Mouse (Mus musculus): ENCODE results near the gene 4930564D02Rik. TPM values are rescaled to one million over a fixed set of nuclear protein-coding genes. Genes with fewer than 3 reads are reported as not detected.

4930564D02Rik gene
- polyA plus RNA-seq, 1 experiment from 2014 or later: not detected

- Histone ChIP-seq H3K36me3 (replicated peaks) (no peaks in the 10 kb centered on the region), H3K9me3 (no peaks in the 10 kb centered on the region), H3K4me1 (peaks cover 7% of the 10 kb centered on the region), H3K27ac (replicated peaks) (no peak overlapping the region), H3K4me3 (no peak overlapping the region), H3K27me3 (replicated peaks; ENCODE audit: low read depth, poor library complexity, severe bottlenecking) (no peaks in the 10 kb centered on the region)
- DNase-seq (ENCODE audit: low spot score): no peak
- 84% methylated on average over 5 of the region's 5 CpGs for WGBS
These were observed 28.4 kb downstream of the 4930564D02Rik start for GRCm38 (mm10) chr3:105095026-105095425.

- peaks cover 10% of the 10 kb centered on the region for H3K4me1 ChIP-seq
- H3K4me3 ChIP-seq: no peak overlapping the region
- no peaks in the 10 kb centered on the region for H3K27me3 ChIP-seq (replicated peaks; ENCODE audit: low read depth, poor library complexity, severe bottlenecking)
- H3K36me3 ChIP-seq (replicated peaks): no peaks in the 10 kb centered on the region
- no peak overlapping the region for H3K27ac ChIP-seq (replicated peaks)
- H3K9me3 ChIP-seq: no peaks in the 10 kb centered on the region
- WGBS: 85% methylated on average over 4 of the region's 4 CpGs
- no peak for DNase-seq (ENCODE audit: low spot score)
These were observed 30.9 kb downstream of the 4930564D02Rik start for GRCm38 (mm10) chr3:105097581-105097980.

- H3K27ac ChIP-seq (replicated peaks): no peak overlapping the region
- no peaks in the 10 kb centered on the region for H3K27me3 ChIP-seq (replicated peaks; ENCODE audit: low read depth, poor library complexity, severe bottlenecking)
- no peaks in the 10 kb centered on the region for H3K9me3 ChIP-seq
- no peaks in the 10 kb centered on the region for H3K36me3 ChIP-seq (replicated peaks)
- WGBS: 31% methylated on average over 15 of the region's 15 CpGs
- H3K4me3 ChIP-seq: no peak overlapping the region
- DNase-seq (ENCODE audit: low spot score): no peak
- H3K4me1 ChIP-seq: peaks cover 10% of the 10 kb centered on the region
These were observed 33.1 kb downstream of the 4930564D02Rik start for GRCm38 (mm10) chr3:105099526-105100269.

- WGBS: 61% methylated on average over 4 of the region's 4 CpGs
These were observed 33.6 kb downstream of the 4930564D02Rik start for GRCm38 (mm10) chr3:105100270-105100589.

GRCm38 (mm10) chr3:105105827-105106226 is 39.2 kb downstream of the 4930564D02Rik start:
- Histone ChIP-seq H3K4me1 (0 out of 2 replicates have a peak, but pooled peaks cover 3% of the 10 kb centered on the region), H3K36me3 (replicated peaks) (no peaks in the 10 kb centered on the region), H3K27ac (replicated peaks) (no peak overlapping the region), H3K4me3 (no peak overlapping the region), H3K9me3 (no peaks in the 10 kb centered on the region), H3K27me3 (replicated peaks; ENCODE audit: low read depth, poor library complexity, severe bottlenecking) (no peaks in the 10 kb centered on the region)
- no peak for DNase-seq (ENCODE audit: low spot score)
- WGBS: 91% methylated on average over 4 of the region's 4 CpGs

More at GRCm38 (mm10) chr3:105100270-105100589, 33.6 kb downstream of the 4930564D02Rik start:
- DNase-seq (ENCODE audit: low spot score): no peak
- no peak overlapping the region for H3K4me3 ChIP-seq
- peaks cover 10% of the 10 kb centered on the region for H3K4me1 ChIP-seq
- H3K27me3 ChIP-seq (replicated peaks; ENCODE audit: low read depth, poor library complexity, severe bottlenecking): no peaks in the 10 kb centered on the region
- H3K27ac ChIP-seq (replicated peaks): no peak overlapping the region
- H3K36me3 ChIP-seq (replicated peaks): no peaks in the 10 kb centered on the region
- no peaks in the 10 kb centered on the region for H3K9me3 ChIP-seq

GRCm38 (mm10) chr3:105113859-105114258 is 47.2 kb downstream of the 4930564D02Rik start:
- no peak overlapping the region for H3K4me3 ChIP-seq
- peaks cover 5% of the 10 kb centered on the region; the same call in 1 of the 2 replicates for H3K4me1 ChIP-seq
- peaks cover 5% of the 10 kb centered on the region; the same call in 1 of the 2 replicates for H3K27me3 ChIP-seq (replicated peaks; ENCODE audit: low read depth, poor library complexity, severe bottlenecking)
- WGBS: 97% methylated on average over 4 of the region's 4 CpGs
- no peaks in the 10 kb centered on the region for H3K9me3 ChIP-seq
- no peak for DNase-seq (ENCODE audit: low spot score)
- H3K36me3 ChIP-seq (replicated peaks): no peaks in the 10 kb centered on the region
- H3K27ac ChIP-seq (replicated peaks): no peak overlapping the region

GRCm38 (mm10) chr3:105114269-105114668 is 47.6 kb downstream of the 4930564D02Rik start:
- peaks cover 5% of the 10 kb centered on the region; the same call in 1 of the 2 replicates for H3K4me1 ChIP-seq
- H3K36me3 ChIP-seq (replicated peaks): no peaks in the 10 kb centered on the region
- DNase-seq (ENCODE audit: low spot score): peak; percentile 77
- H3K4me3 ChIP-seq: no peak overlapping the region
- H3K27me3 ChIP-seq (replicated peaks; ENCODE audit: low read depth, poor library complexity, severe bottlenecking): peaks cover 5% of the 10 kb centered on the region; the same call in 1 of the 2 replicates
- H3K27ac ChIP-seq (replicated peaks): no peak overlapping the region
- no peaks in the 10 kb centered on the region for H3K9me3 ChIP-seq
- 24% methylated on average over 2 of the region's 2 CpGs for WGBS

- Histone ChIP-seq H3K27me3 (replicated peaks; ENCODE audit: low read depth, poor library complexity, severe bottlenecking) (peaks cover 5% of the 10 kb centered on the region; the same call in 1 of the 2 replicates), H3K36me3 (replicated peaks) (no peaks in the 10 kb centered on the region), H3K4me1 (peaks cover 5% of the 10 kb centered on the region; the same call in 1 of the 2 replicates), H3K9me3 (no peaks in the 10 kb centered on the region), H3K27ac (replicated peaks) (no peak overlapping the region), H3K4me3 (no peak overlapping the region)
- no peak for DNase-seq (ENCODE audit: low spot score)
- WGBS: 91% methylated on average over 4 of the region's 4 CpGs
These were observed 50.0 kb downstream of the 4930564D02Rik start for GRCm38 (mm10) chr3:105116596-105116995.

GRCm38 (mm10) chr3:105123776-105124175 is 57.1 kb downstream of the 4930564D02Rik start:
- no peak for DNase-seq (ENCODE audit: low spot score)
- Histone ChIP-seq H3K9me3 (no peaks in the 10 kb centered on the region), H3K4me3 (no peak overlapping the region), H3K27me3 (replicated peaks; ENCODE audit: low read depth, poor library complexity, severe bottlenecking) (no peaks in the 10 kb centered on the region), H3K27ac (replicated peaks) (no peak overlapping the region), H3K4me1 (peaks cover 10% of the 10 kb centered on the region), H3K36me3 (replicated peaks) (no peaks in the 10 kb centered on the region)
- WGBS: 80% methylated on average over 3 of the region's 3 CpGs

- Histone ChIP-seq H3K4me1 (peaks cover 10% of the 10 kb centered on the region), H3K9me3 (peaks cover 2% of the 10 kb centered on the region; the same call in 1 of the 2 replicates), H3K27me3 (replicated peaks; ENCODE audit: low read depth, poor library complexity, severe bottlenecking) (no peaks in the 10 kb centered on the region), H3K36me3 (replicated peaks) (no peaks in the 10 kb centered on the region), H3K4me3 (no peak overlapping the region), H3K27ac (replicated peaks) (no peak overlapping the region)
- peak; percentile 17 for DNase-seq (ENCODE audit: low spot score)
- 58% methylated on average over 7 of the region's 7 CpGs for WGBS
These were observed 61.2 kb downstream of the 4930564D02Rik start for GRCm38 (mm10) chr3:105127881-105128280.

Other genes starting within 250 kb of the 4930564D02Rik start
- 38.0 and 46.4 TPM in 2 replicates for gene Mov10, start 248.3 kb upstream of the 4930564D02Rik start, polyA plus RNA-seq (2016; fragmentation: Nextera tagmentation; extraction: Ambion mirVana)
- 29.0 and 31.7 TPM in 2 replicates for gene St7l, start 202.8 kb upstream of the 4930564D02Rik start, polyA plus RNA-seq (2016; fragmentation: Nextera tagmentation; extraction: Ambion mirVana)
- gene Capza1, start 202.3 kb upstream of the 4930564D02Rik start, polyA plus RNA-seq (2016; fragmentation: Nextera tagmentation; extraction: Ambion mirVana): 191 and 198 TPM in 2 replicates
- gene Wnt2b, start 104.9 kb upstream of the 4930564D02Rik start, polyA plus RNA-seq (2016; fragmentation: Nextera tagmentation; extraction: Ambion mirVana): 0.50 and 0.66 TPM in 2 replicates
- 51.2 and 52.4 TPM in 2 replicates for gene Cttnbp2nl, start 13.7 kb upstream of the 4930564D02Rik start, polyA plus RNA-seq (2016; fragmentation: Nextera tagmentation; extraction: Ambion mirVana)

Data from embryonic facial prominence, embryonic 10.5 days (tissue).